ENCODE assay signal across 10 mouse cellular contexts in the genomic region with DNA sequence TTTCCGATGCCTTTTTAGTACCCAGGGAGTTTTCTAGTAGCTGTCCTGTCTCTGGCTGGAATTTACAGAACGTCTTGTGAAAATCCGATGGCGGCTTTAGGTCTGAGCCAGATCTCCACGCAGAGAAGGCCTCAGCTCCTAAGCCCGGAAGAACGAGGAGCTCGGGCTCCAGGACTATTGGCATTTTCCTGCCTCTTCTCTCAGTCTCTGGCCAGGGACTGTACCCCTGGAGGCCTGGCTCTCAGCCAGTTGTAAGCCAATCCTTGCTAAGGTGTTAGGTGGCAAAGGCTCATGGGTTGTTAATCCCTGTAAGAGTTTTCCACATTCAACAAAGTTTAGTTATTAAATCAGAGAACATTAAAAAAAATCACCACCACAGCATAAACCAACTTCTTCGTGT.
DNase-seq lines count a peak whose midpoint lies in the region; ATAC-seq and TF ChIP-seq lines count a peak whose summit lies in the region.
"Had no signal": no experiment of that assay in that cellular context is flagged by ENCODE, and none has a peak within 500 bp of the region (broad histone marks: within the 10 kb centered on the region; RNA-seq: fewer than 3 reads in every experiment).

No protein-coding gene starts in this region.

- H3K4me3 ChIP-seq in heart, embryonic 16.5 days (ENCODE audit: low read length) = no peak overlapping the region
- no peak overlapping the region for H3K4me3 ChIP-seq in lung, embryonic 16.5 days (ENCODE audit: low read length)
- no peak overlapping the region for H3K4me3 ChIP-seq in kidney, postnatal 0 days (replicated peaks; ENCODE audit: low read depth, low read length)
- H3K4me3 ChIP-seq in stomach, postnatal 0 days (ENCODE audit: low read depth, low read length) = no peak overlapping the region
- H3K4me3 ChIP-seq: heart, embryonic 12.5 days had no signal

- no peak overlapping the region for H3K4me2 ChIP-seq in heart, embryonic 16.5 days (ENCODE audit: low read depth, low read length)
- H3K4me2 ChIP-seq in lung, embryonic 16.5 days (ENCODE audit: low read depth, low read length) = no peak overlapping the region
- H3K4me2 ChIP-seq in kidney, postnatal 0 days (ENCODE audit: low read length) = no peak overlapping the region
- no peak overlapping the region for H3K4me2 ChIP-seq in stomach, postnatal 0 days (replicated peaks; ENCODE audit: low read depth)
- H3K4me2 ChIP-seq: heart, embryonic 12.5 days had no signal

- no peak for ATAC-seq in heart, embryonic 16.5 days (replicated peaks; ENCODE audit: extremely low read depth, insufficient read depth, low FRiP score)
- peak; percentile 42 for ATAC-seq in lung, embryonic 16.5 days (ENCODE audit: low read depth)
- ATAC-seq in kidney, postnatal 0 days (replicated peaks; ENCODE audit: low FRiP score, low read depth) = no peak
- ATAC-seq in stomach, postnatal 0 days (ENCODE audit: low FRiP score, low TSS enrichment) = peak; percentile 38; the same call in 1 of the 2 replicates
- ATAC-seq: forebrain, embryonic 14.5 days had no signal

- TF ChIP-seq CTCF in kidney, postnatal 0 days (IDR thresholded peaks at IDR 0.05; ENCODE audit: low read depth) = no peak
- no peak for TF ChIP-seq CTCF in stomach, postnatal 0 days (IDR thresholded peaks at IDR 0.05; ENCODE audit: low read depth)

- no peaks in the 10 kb centered on the region for H3K9me3 ChIP-seq in heart, embryonic 16.5 days (replicated peaks; ENCODE audit: control insufficient read depth, low read length)
- H3K9me3 ChIP-seq in lung, embryonic 16.5 days (ENCODE audit: control insufficient read depth, low read length) = no peaks in the 10 kb centered on the region
- no peaks in the 10 kb centered on the region for H3K9me3 ChIP-seq in kidney, postnatal 0 days (replicated peaks; ENCODE audit: low read length)
- H3K9me3 ChIP-seq in stomach, postnatal 0 days (ENCODE audit: control insufficient read depth, low read length) = no peaks in the 10 kb centered on the region
- H3K9me3 ChIP-seq: heart, embryonic 12.5 days had no signal

- no peak overlapping the region for H3K9ac ChIP-seq in heart, embryonic 16.5 days (ENCODE audit: low read length)
- H3K9ac ChIP-seq in lung, embryonic 16.5 days (ENCODE audit: low read length) = no peak overlapping the region
- no peak overlapping the region for H3K9ac ChIP-seq in kidney, postnatal 0 days (ENCODE audit: low read depth, low read length)
- H3K9ac ChIP-seq in stomach, postnatal 0 days (ENCODE audit: low read length) = no peak overlapping the region
- H3K9ac ChIP-seq: heart, embryonic 12.5 days had no signal

- no peaks in the 10 kb centered on the region for H3K36me3 ChIP-seq in heart, embryonic 16.5 days (ENCODE audit: control insufficient read depth, insufficient read depth)
- H3K36me3 ChIP-seq in lung, embryonic 16.5 days (ENCODE audit: control insufficient read depth, insufficient read depth, low read length) = no peaks in the 10 kb centered on the region
- H3K36me3 ChIP-seq in kidney, postnatal 0 days (ENCODE audit: insufficient read depth, low read length) = no peaks in the 10 kb centered on the region
- no peaks in the 10 kb centered on the region for H3K36me3 ChIP-seq in stomach, postnatal 0 days (ENCODE audit: control insufficient read depth, insufficient read depth, low read length)
- H3K36me3 ChIP-seq: heart, embryonic 12.5 days had no signal

- no peak for TF ChIP-seq EP300 in stomach, postnatal 0 days (optimal IDR thresholded peaks at IDR 0.05)

- 69% methylated on average over 9 of the region's 9 CpGs for WGBS in heart, embryonic 16.5 days
- 66% methylated on average over 9 of the region's 9 CpGs for WGBS in lung, embryonic 16.5 days
- WGBS in kidney, postnatal 0 days = 59% methylated on average over 9 of the region's 9 CpGs
- 53% methylated on average over 9 of the region's 9 CpGs for WGBS in stomach, postnatal 0 days

- H3K27me3 ChIP-seq in heart, embryonic 16.5 days (ENCODE audit: control insufficient read depth, insufficient read depth, low read length) = no peaks in the 10 kb centered on the region
- H3K27me3 ChIP-seq in lung, embryonic 16.5 days (ENCODE audit: control insufficient read depth, insufficient read depth, low read depth, low read length) = no peaks in the 10 kb centered on the region
- H3K27me3 ChIP-seq in kidney, postnatal 0 days (ENCODE audit: insufficient read depth, low read length) = no peaks in the 10 kb centered on the region
- H3K27me3 ChIP-seq in stomach, postnatal 0 days (ENCODE audit: control insufficient read depth, insufficient read depth, low read length) = no peaks in the 10 kb centered on the region
- H3K27me3 ChIP-seq: heart, embryonic 12.5 days had no signal

- peak overlapping the region; percentile 23; the same call in 1 of the 2 replicates for H3K27ac ChIP-seq in heart, embryonic 16.5 days (ENCODE audit: low read length)
- H3K27ac ChIP-seq in lung, embryonic 16.5 days (ENCODE audit: low read length) = peak overlapping the region; percentile 89
- no peak overlapping the region for H3K27ac ChIP-seq in kidney, postnatal 0 days
- H3K27ac ChIP-seq in stomach, postnatal 0 days (replicated peaks) = peak overlapping the region; percentile 56; the same call in 1 of the 2 replicates
- H3K27ac ChIP-seq: macrophage had no signal

- 0 out of 2 replicates have a peak, but pooled peaks cover 2% of the 10 kb centered on the region for H3K4me1 ChIP-seq in heart, embryonic 16.5 days (ENCODE audit: control insufficient read depth, insufficient read depth, low read length)
- H3K4me1 ChIP-seq in lung, embryonic 16.5 days (replicated peaks; ENCODE audit: control insufficient read depth, insufficient read depth, low read length) = peaks cover 7% of the 10 kb centered on the region
- 0 out of 2 replicates have a peak, but pooled peaks cover 3% of the 10 kb centered on the region for H3K4me1 ChIP-seq in kidney, postnatal 0 days (replicated peaks; ENCODE audit: insufficient read depth, low read length)
- no peaks in the 10 kb centered on the region for H3K4me1 ChIP-seq in stomach, postnatal 0 days (replicated peaks; ENCODE audit: control insufficient read depth, insufficient read depth)

- DNase-seq in heart, adult 9 months (ENCODE audit: low spot score in 2 of 2) = no peak
- no peak for DNase-seq in lung, postnatal 10 days
- DNase-seq in kidney, postnatal 0 days (ENCODE audit: low spot score) = peak; percentile 24
- DNase-seq in stomach, postnatal 0 days (ENCODE audit: low spot score) = no peak
- no peak for DNase-seq in adrenal gland, adult (ENCODE audit: inconsistent age in 2 of 2, low spot score in 1 of 2)

Comparison
In these comparisons a context has a peak if more than half of its experiments do, and no peak if none do; other contexts are left out.
1. ATAC-seq: peak in lung, embryonic 16.5 days (single experiment) and stomach, postnatal 0 days (single experiment); none in heart, embryonic 16.5 days (single experiment) and kidney, postnatal 0 days (single experiment).